Mouse (Mus musculus): ENCODE measurements at regions not wholly inside any gene's neighbourhood (a gene's known extent, or its start where the extent isn't known, plus 50 kb on each side); places are given as distances from the start of the nearest gene placed in this dataset.

DNA sequence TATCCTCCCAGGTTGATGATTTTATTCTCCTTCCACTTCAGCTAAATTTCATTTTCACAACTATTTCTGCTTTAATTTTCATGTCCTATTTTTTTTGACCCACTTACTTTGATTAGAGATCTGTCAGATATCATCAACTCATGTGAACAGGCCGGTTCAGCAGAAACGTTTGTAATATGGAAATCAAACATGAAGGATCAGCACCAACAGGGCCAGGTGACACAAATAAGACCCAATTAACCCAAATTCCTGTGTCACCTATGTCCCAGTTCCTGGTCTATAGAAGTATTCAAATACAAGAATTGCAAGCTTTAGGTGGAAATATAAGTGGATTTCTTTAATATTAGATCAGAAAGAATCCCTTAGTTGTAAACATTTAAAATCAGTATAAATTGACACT lies 332.7 kb downstream of the 1700017N19Rik start:
- TF ChIP-seq POLR2A (IDR thresholded peaks at IDR 0.05; ENCODE audit: borderline replicate concordance, control insufficient read depth, low read depth, low read length) = no peak
- no peak for TF ChIP-seq CTCF (IDR thresholded peaks at IDR 0.05; ENCODE audit: control insufficient read depth, insufficient read depth, low read length)

Data from bone marrow, adult 2 months (tissue).